Mouse (Mus musculus): ENCODE data around the gene Topors.

Gene Topors

DNA sequence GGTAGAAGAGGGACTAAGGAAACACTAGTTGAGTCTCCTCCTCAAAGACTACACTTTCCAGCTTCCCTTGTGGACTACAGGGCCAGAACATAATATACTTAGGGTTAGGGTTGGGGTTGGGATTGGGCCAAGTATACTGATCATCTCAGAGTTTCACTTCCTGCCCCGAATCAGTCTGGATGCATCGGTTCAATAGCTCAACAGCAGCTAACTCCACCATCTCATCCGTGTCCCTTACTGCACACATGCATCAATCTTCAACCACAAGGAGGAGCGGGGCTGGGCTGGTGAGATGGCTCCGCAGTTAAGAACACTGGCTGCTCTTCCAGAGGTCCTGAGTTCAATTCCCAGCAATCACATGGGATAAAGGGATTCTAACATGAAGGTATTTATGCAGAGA, 18.7 kb downstream of the Topors start:
- DNase-seq (ENCODE audit: low spot score in 2 of 2): no peak

DNA sequence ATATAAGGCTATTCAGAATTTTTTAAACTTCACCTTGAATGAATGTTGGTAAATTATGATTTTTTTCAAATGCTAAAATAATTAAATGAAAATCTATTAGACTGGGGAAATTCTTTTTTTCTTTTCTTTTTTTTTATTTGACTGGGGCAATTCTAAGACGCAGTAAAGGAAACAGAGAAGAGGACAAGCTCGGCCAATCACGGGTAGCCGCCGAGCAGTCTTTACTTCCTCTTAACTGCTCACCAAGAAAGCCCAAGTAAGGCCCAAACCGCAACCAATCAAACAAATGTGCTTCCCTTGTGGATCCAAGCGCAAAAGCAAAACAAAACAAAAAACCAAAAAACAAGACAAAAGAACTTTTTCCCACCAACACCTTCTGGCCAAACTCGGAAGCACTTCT, 25.6 kb downstream of the Topors start:
- DNase-seq (ENCODE audit: low spot score in 2 of 2): no peak

DNA sequence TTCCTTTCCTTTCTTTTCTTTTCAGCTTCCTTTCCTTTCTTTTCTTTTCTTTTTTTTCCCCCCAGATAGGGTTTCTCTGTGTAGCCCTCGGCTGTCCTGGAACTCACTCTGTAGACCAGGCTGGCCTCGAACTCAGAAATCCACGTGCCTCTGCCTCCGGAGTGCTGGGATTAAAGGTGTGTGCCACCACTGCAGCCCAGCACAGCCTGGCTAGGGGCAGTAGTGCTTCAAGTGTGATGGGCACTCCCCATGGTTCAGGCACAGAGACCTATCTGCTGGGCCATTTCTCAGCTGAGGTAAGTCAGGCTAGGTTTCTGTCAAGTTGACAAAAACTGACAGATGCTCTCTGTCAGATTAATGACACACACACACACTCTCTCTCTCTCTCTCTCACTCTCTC, 26.6 kb downstream of the Topors start:
- DNase-seq (ENCODE audit: low spot score in 2 of 2): no peak

DNA sequence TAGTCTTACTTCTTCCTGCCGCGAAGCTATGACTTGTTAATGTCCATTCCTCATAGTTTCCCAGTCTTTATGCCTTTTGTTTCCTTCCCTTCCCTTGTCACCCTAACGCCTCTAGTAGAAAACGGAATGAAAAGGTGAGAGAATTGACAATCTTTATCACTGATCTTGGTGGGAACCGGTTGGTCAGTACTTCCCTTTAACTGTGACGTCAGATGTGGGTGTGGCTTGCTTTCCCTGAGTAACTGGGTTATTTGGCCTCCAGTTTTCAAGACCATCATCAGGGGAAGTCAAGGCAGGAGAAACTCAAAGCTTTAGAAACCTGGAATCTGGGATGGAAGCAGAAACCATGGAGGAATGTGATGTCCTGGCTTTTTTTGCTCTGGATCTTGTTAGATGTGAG, 27.7 kb downstream of the Topors start:
- DNase-seq (ENCODE audit: low spot score in 2 of 2): no peak

DNA sequence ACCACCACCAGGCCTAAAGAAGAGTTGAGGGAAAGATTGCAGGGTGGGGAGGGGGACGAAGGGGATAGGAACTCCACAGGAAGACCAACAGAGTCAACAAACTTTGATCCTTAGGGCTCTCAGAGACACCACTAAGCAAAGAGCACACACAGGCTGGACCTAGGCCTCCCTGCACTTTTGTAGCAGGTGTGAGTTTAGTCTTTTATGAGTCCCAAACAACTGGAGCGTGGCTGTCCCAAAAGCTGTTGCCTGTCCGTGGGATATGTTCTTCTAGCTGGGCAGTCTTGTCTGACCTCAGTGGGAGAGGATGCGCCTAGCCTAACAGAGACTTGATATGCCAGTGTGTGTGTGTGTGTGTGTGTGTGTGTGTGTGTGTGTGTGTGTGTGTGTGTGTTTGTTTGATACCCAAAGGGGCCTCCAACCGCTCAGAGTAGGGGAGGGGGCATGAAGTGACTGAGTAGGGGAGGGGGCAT, 29.3 kb downstream of the Topors start:
- DNase-seq (ENCODE audit: low spot score in 2 of 2): no peak

DNA sequence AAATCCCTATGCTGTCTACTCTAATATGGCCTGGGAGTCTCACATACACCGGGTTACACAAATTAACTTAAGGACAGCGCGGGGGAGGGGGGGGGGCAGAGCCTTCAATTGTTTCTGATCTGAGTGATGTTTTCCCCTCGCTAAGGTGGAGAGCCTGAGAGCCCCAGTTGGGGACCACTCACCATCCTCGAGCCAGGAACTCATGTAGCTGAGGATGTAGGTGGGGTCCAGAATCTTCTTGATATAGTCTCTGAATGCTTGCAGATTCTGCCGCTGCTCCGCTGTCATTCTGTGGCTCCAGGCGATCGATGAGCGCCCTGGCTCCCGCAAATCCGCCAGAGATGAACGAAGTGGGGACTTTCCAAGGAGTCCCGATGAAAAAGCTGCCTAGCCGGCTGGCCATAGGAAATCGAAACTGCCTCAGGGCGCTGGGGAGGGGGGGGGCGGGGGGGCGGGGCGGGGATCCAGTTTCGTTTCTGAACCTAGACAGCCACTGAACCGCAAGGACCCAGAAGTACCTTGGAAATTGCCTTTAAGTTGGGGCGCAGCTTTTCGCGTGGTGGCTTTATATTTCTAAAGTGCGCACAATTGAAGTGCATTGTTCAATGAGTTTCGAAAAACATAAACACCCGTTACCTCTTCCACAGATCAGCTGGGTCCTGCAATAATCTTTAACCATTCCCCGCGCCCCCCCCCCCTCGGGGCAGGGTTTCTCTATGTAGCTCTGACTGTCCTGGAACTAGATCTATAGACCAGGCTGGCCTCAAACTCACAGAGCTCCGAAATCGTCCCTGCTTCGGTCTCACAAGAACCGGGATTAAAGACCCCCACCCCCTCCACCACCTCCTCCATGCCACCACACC, 30.0 kb downstream of the Topors start, which contains the start of gene Ddx58:
TSS of gene Ddx58 (minus strand) at position 420 of the 863 bp plus-strand sequence.
- peak in 1 of 2 experiments; percentile 14 for DNase-seq (ENCODE audit: low spot score in 2 of 2)

DNA sequence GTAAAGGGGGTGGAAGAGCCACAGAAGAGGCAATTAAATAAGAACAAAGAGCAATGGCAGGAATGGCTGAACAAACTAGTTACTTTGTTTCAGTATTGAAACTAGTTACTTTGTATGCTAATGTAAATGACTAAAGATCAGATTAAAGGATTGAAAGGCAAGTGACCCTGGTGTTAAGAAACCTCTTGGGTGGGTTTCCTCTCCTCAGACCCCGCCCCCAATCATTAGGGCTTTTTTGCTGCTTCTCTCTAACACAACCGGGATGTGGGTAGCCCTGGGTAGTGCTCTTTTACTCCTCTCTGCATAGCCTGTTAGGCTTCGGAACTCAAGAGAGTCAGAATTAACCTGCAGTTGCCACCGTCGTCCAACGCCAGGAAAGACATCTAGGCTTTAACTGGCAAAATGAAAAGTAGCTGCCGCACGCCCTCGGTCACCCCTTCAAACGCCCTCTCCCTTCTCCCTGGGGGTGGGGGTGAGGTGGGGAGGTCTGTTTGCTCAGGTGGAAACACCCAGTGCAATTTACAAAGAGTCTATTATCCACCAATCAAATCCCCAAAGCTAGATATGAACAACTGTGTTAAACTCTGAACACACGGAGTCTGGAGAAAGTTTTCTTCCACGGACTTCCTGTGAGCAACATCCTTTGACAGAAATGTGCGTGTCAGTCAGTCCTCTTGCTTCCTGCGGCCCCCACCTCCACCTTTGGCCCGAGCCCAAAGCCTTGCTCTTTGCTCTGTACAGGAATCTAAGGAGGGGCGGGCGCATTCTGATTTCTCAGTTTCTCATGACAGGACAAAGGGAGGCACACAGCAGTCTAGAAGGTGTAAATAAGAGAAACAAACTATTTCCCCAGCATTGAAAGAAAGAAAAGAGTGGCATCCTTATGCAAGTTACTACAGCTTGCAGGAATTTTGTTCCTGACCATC, 30.9 kb downstream of the Topors start:
- peak; percentile 50 to 53 for DNase-seq (ENCODE audit: low spot score in 2 of 2)

DNA sequence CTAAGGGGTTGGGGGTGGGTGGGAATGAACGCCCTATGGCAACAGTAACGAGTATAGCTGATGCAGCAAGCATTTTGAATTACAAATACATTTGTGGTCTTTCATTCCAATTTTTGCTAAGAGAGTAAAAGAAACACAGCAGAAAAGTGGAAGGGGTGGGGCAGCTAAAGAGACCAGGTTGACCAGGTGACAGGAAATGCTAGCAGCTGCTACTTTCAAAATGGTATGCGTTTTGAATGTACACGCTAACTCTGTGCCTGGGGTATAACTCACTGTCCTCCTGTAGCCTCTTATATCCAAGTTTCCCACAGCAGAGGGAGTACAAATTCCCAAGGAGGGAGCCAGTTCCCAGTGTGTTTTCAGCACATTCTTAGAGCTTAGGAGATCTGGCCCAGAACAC, 32.8 kb downstream of the Topors start:
- peak in 1 of 2 experiments; percentile 21 for DNase-seq (ENCODE audit: low spot score in 2 of 2)

DNA sequence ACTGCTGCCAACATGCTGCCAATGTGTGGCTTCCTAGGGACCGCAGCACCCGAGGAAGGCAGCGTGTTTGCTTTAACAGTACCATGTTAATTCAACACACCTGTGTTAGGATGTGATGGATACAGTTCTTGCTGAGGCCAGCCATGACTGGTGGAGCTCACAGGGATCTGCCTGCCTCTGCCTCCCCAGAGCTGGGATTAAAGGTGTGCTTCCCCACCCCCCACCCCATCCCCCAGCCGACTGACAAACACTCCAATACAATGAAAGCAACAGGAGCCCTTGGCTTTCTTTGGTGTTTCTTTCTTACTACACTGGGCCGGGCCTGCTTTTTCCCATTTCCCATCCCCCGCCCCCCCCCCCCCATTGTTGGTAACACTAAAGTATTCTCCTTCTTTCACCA, 35.4 kb downstream of the Topors start:
- no peak for DNase-seq (ENCODE audit: low spot score in 2 of 2)

DNA sequence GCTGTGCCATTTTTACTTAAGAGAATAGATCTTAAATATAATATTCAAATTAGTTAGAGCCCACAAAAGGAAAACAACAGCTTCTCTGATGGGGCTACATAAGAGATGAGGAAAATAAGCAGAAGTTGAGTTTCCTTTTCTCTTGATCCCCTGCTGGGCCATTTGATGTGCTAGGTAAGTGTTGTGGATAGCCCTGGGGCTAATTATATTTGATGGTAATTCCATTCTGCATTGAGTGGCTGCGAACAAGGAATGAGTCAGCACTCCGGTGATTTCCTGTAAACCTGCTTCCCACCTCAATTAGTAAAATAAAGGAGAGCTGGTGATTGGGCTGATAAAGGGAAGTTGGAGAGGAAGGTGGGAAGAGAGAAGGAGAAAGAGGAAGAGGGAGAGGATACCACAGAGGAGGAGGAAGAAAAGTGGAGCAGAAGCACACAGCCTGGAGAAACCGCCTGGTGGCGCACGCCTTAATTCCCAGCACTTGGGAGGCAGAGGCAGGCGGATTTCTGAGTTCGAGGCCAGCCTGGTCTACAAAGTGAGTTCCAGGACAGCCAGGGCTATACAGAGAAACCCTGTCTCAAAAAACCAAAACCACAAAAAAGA, 36.5 kb downstream of the Topors start:
- DNase-seq (ENCODE audit: low spot score in 2 of 2): no peak

DNA sequence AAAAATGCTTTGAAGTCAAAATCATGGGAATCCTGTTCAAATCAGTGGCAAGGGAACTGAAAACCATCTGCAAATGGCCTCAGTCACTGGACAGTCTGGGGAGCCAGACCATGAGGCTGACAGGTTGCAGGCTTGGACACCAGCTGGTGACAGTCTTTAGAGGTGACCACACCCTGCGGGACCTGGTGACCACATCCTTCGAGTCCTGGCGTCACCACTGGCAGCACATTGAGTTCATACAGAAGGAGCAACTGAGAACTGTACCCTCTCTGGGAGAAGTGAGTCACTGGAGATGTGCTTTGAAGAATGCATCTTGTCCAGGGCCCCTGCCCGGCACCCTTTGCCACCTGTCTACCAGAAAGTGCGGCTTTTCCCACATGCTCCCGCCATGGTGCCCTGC, 39.9 kb downstream of the Topors start:
- DNase-seq (ENCODE audit: low spot score in 2 of 2): no peak

DNA sequence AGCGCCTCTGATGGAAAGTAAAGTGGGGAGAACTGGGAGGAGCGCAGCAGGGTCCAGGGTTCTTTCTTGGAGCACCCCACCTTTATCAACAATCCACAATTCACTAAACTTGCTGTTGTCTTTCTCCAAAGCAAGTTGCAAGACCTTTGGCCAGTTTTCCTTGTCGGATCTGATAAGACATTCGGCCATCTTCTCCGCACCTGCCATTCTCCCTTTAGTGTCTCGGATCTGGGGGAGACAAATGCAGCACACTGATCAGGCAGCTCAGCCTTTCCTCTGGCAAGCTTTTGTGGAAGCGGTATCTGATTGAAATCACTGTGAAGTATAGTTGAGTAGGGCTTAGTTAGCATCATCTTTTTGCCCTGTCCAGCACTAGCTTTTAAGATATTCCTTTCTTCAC, 41.8 kb downstream of the Topors start:
- DNase-seq (ENCODE audit: low spot score in 2 of 2): no peak

DNA sequence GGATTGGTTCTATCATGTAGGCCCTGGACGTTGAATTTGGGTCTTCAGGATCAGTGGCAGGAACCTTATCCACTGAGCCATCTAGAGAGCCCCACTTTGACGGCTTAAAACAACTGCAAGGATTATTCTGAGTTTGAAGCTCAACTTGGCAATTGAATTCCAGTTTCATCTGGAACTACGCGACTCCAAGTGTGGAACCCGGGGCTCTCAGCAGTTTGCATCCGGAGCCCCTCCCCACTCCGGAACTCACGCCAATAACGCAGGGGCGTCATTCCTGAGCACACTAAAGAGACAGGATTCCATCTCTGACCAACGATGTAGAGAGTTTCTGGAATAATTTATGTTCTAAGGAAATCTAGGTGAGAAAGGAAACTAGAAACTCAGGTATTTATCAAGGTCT, 42.5 kb downstream of the Topors start:
- no peak for DNase-seq (ENCODE audit: low spot score in 2 of 2)

DNA sequence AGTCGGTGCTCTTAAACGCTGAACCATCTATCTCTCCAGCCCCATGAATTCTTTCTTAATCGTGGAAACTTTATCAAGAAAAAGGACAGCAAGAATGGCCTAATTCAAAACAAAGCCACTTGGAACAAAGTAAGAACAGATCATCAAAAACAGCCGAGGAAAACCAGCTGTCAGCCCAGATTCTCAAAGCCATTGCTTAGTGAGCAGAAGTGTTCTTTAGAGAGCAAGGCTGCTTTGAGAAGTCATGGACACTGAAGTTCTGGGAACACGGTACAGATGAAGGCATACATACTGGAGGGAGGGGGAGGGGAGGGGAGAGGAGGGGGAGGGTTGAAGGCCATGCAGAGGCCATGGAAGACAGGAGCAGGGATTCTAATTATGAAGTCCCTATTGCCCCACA, 43.6 kb downstream of the Topors start:
- no peak for DNase-seq (ENCODE audit: low spot score in 2 of 2)

DNA sequence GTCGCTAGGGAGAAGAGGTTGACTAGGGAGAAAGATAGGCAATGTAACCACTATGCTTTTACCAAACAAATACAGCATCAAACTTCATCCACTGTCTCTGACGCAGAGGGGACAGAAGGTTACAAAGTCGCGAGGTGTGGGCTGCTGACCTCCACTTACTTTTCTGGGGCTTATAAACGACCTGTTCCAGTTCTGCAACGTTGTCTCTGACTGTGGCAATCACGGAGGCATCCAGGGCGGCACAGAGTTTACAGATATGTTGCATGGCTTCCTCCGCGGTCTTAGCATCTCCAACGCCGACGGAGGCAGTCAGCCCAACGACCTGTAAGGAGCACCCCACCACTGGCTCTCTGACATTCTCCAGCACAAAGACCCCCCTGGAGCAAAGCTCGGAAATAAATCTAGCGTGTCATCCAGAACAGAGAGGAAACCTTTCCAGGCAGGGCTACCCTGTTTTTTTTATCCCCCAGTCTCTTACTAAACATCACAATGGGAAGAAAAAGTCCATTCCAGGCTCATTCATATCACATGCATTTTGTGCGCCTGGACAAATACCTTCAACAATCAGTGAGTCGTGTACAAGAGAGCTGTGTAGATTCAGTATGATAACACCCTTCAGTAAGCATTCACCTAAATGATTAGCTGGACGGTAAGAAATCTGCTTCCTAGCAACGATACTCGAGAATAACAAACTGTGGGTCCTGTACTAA, 47.6 kb downstream of the Topors start:
- DNase-seq (ENCODE audit: low spot score in 2 of 2): no peak

DNA sequence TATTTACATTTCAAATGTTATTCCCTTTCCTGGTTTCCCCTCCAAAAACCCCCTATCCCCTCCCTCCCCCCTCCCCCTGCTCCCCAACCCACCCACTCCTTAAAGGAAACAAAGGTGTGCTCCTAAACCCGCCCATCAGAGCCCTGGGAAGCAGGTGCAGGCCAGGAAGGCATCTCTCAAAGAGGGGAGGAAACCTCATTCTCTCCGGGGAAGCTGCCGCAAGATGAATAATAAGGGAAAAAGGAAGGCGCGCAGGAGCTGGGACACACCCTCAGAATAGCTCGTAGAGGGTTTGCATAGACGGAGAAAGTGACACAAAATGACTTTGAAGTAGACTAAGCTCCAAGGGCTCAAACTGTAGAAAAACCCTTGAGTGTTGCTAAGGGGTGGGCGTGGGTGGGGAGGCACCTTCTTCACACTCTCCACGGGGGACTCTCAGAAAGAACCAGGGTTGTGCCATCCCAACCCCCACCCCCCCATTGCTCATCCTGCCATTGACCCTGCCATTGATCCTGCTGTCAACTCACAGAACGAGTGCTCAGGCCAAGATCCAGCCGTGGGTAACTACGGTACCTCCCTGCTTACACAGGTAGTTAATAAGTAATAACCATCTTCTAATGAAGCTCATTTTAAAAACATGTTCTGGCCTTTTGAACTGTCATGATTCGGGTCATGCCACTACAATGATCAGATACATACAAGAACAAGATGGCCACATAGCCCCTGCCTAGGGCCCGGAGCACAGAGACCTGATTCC, 48.5 kb downstream of the Topors start:
- no peak for DNase-seq (ENCODE audit: low spot score in 2 of 2)

DNA sequence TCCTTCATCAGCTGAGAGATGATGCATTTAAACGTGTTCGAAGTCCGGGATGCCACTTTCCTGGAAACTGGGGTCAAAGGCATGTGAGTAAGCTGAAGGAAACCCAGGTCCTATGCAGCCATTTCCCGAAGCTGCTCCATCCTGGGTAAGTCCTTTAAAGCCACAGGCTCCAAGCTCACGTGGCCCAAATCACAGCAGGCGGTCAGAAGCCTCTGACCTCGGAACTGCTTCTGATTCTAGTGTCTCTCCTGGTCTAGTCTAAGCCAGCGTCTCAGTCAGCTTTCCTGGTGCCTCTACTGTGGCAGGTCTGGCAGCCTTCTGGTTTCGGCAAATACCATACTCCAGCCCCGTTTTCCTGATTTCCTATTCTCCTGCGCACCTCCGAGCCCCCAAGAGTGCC, 49.2 kb downstream of the Topors start:
- no peak for DNase-seq (ENCODE audit: low spot score in 2 of 2)

DNA sequence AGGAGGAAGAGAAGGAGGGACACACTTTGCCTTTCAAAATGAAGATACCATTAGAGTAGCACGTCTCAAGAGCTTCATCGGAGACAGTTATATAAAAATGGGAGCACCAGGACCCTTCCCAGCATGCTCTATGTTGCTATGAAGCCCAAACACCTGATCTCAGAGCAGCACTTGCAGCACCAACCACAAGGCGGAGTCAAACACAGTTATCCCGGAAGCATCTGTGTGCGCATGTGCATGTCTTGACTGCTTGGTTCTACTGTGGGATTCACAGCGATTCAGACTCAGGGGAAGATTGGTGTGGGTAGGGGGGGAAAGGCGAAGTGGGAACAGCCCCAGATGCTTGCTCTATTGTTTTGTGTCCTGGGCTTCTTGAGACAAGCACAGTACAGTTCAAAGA, 51.3 kb downstream of the Topors start:
- peak; percentile 42 to 60 for DNase-seq (ENCODE audit: low spot score in 2 of 2)

DNA sequence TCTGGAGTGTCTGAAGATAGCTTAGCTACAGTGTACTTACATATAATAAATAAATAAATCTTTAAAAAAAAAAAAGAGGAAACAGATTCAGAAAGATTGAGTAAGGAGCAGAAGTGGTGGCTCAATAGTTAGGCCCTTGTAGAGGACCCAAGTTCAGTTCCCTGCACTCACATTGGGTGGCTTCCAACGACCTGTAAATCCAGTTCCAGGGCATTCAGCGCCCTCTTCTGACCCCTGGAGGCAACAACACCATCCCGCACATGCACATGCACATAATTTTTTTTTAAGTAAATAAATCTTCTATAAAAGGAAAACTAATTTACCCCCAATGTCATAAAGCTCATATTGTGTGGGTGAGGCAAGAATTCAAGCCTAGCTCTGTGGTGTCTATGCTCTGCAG, 51.7 kb downstream of the Topors start:
- no peak for DNase-seq (ENCODE audit: low spot score in 2 of 2)

DNA sequence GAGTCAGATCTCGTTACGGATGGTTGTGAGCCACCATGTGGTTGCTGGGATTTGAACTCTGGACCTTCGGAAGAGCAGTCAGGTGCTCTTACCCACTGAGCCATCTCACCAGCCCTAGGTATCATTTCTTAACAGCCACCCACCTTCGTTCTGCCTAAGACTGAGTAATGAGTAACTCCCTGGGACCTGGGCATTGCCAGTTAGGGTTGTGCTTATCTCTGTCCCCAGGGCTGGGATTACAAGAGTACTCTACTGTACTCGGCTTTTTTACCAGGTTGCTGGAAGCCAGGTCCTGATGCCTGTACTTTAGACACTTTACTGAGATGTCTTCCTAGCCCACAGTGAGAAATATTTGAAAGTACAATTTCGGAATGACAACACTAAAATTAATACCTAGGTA, 57.5 kb downstream of the Topors start:
- no peak for DNase-seq (ENCODE audit: low spot score in 2 of 2)

All from thymus, postnatal 10 days (tissue).